In the genomic region with DNA sequence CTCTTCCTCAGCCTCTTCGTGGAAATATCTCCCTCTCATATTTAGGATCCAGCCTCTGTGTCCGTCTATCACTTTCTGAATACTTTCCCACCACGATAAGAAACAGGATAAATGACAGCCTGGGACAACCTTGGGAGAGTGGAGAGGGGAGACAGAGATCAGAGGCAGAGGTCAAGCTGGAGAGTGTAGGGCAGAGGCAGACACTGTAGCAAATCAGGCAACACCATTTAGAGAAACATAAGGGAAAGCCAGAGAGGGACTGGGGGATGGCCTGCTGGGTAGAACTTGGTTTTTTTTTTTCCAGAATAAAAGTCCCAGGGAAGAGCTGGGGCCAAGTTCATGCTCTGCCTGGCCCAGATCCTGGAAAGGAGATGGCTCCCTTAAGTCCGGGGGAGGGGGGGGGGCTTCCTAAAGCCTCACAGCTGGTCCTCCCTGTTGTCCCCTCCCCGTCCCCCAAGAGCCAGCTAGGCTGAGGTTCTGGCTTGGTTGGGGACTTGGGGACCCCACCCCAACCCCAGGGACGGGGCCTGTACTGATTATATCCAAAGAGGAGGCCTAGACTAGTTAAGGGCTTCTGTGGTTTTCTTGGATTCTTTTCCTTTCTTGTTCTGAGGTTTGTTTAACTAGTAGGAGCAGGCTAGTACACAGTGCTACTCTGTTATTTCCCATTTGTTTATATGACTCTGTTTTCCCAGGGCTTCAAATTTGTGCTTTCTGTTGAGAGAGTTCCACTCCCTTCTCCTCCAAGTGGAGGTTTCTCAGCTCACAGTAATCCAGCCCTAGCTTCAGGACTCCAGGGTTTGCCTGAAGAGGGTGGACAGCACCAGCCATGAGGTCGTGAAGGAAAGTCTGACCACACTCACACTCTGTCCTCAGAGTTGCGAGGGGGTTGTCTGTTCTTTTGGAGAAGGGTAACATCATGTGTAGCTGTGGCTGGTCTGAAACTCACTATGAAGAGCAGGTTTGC, we compare ENCODE assay signal across 8 mouse cellular contexts. TPM values are rescaled to one million over a fixed set of nuclear protein-coding genes. Genes with fewer than 3 reads are reported as not detected.
DNase-seq lines count a peak whose midpoint lies in the region; ATAC-seq and TF ChIP-seq lines count a peak whose summit lies in the region.

No protein-coding gene starts in this region.

- no peaks in the 10 kb centered on the region for H3K9me3 ChIP-seq in kidney, embryonic 14.5 days (ENCODE audit: control insufficient read depth, low read length)
- no peaks in the 10 kb centered on the region for H3K9me3 ChIP-seq in heart, embryonic 14.5 days (ENCODE audit: control insufficient read depth, low read length)
- no peaks in the 10 kb centered on the region for H3K9me3 ChIP-seq in lung, postnatal 0 days (ENCODE audit: low read length)

- no peaks in the 10 kb centered on the region for H3K27me3 ChIP-seq in kidney, embryonic 14.5 days (ENCODE audit: control insufficient read depth, insufficient read depth, low read length)
- H3K27me3 ChIP-seq in heart, embryonic 14.5 days (ENCODE audit: control insufficient read depth, insufficient read depth, low read length) = peaks cover 5% of the 10 kb centered on the region
- H3K27me3 ChIP-seq in lung, postnatal 0 days (replicated peaks; ENCODE audit: insufficient read depth, low read length) = no peaks in the 10 kb centered on the region

- H3K4me1 ChIP-seq in kidney, embryonic 14.5 days (ENCODE audit: control insufficient read depth, insufficient read depth, low read length) = peaks cover 22% of the 10 kb centered on the region
- peaks cover 26 to 46% of the 10 kb centered on the region in 2 experiments for H3K4me1 ChIP-seq in heart, embryonic 14.5 days (ENCODE audit: control insufficient read depth in 2 of 2, insufficient read depth in 2 of 2, low read length in 2 of 2)
- H3K4me1 ChIP-seq in lung, postnatal 0 days (ENCODE audit: insufficient read depth, low read depth, low read length) = peaks cover 5% of the 10 kb centered on the region; the same call in 1 of the 2 replicates

- H3K4me2 ChIP-seq in kidney, embryonic 14.5 days (replicated peaks; ENCODE audit: low read depth, low read length) = peak overlapping the region; percentile 76; the same call in 1 of the 2 replicates
- peak overlapping the region; percentile 88 for H3K4me2 ChIP-seq in heart, embryonic 14.5 days (ENCODE audit: low read length)
- H3K4me2 ChIP-seq in lung, postnatal 0 days (replicated peaks; ENCODE audit: low read depth, low read length) = peak overlapping the region; percentile 20; the same call in 1 of the 2 replicates

- TF ChIP-seq EP300 in lung, postnatal 0 days (IDR thresholded peaks at IDR 0.05) = no peak

- TF ChIP-seq CTCF in lung, postnatal 0 days (IDR thresholded peaks at IDR 0.05) = no peak

- H3K36me3 ChIP-seq in kidney, embryonic 14.5 days (ENCODE audit: control insufficient read depth, insufficient read depth, low read length) = peaks cover 12% of the 10 kb centered on the region
- H3K36me3 ChIP-seq in heart, embryonic 14.5 days (ENCODE audit: control insufficient read depth, insufficient read depth, low read length) = peaks cover 17% of the 10 kb centered on the region
- H3K36me3 ChIP-seq in lung, postnatal 0 days (ENCODE audit: insufficient read depth, low read length) = no peaks in the 10 kb centered on the region

- H3K4me3 ChIP-seq in kidney, embryonic 14.5 days (ENCODE audit: low read length) = no peak overlapping the region
- H3K4me3 ChIP-seq in heart, embryonic 14.5 days (ENCODE audit: control insufficient read depth in 1 of 2, insufficient read depth in 1 of 2, low read depth in 1 of 2, low read length in 2 of 2) = no peak overlapping the region
- H3K4me3 ChIP-seq in lung, postnatal 0 days (ENCODE audit: low read depth, low read length) = no peak overlapping the region

- DNase-seq in kidney, adult 8-10 months = no peak
- peak; percentile 85 for DNase-seq in adipocyte (ENCODE audit: low spot score)
- DNase-seq in lung, postnatal 0 days (ENCODE audit: low spot score) = peak; percentile 93
- DNase-seq in B cell, adult 2 months = no peak
- no peak for DNase-seq in layer of hippocampus, adult 9-11 months
- no peak for DNase-seq in thymus, postnatal 25 days

- H3K9ac ChIP-seq in kidney, embryonic 14.5 days (ENCODE audit: low read depth, low read length) = no peak overlapping the region
- H3K9ac ChIP-seq in heart, embryonic 14.5 days (ENCODE audit: low read length) = no peak overlapping the region
- no peak overlapping the region for H3K9ac ChIP-seq in lung, postnatal 0 days (replicated peaks; ENCODE audit: low read depth)

- WGBS in kidney, embryonic 14.5 days = 53% methylated on average over 8 of the region's 8 CpGs
- 33% methylated on average over 8 of the region's 8 CpGs for WGBS in heart, embryonic 14.5 days
- WGBS in lung, postnatal 0 days = 42% methylated on average over 8 of the region's 8 CpGs

- peak overlapping the region; percentile 44; the same call in 1 of the 2 replicates for H3K27ac ChIP-seq in kidney, embryonic 14.5 days (ENCODE audit: low read depth, low read length)
- H3K27ac ChIP-seq in heart, embryonic 14.5 days (replicated peaks in 1 of 2; ENCODE audit: control insufficient read depth in 1 of 2, insufficient read depth in 1 of 2, low read depth in 2 of 2, low read length in 2 of 2) = peak overlapping the region; percentile 76 to 85
- H3K27ac ChIP-seq in lung, postnatal 0 days (ENCODE audit: low read length) = peak overlapping the region; percentile 92

- ATAC-seq in kidney, embryonic 14.5 days (ENCODE audit: low FRiP score, low TSS enrichment) = no peak
- ATAC-seq in heart, embryonic 14.5 days (ENCODE audit: insufficient number of reproducible peaks, insufficient read depth, low FRiP score, low read depth) = no peak
- ATAC-seq in lung, postnatal 0 days = peak; percentile 27

RNA-seq across cellular contexts. Expression of a gene that starts 1.0 kb away (rescaled TPM):
- 72.1 and 75.1 TPM in 2 replicates for polyA plus RNA-seq in kidney, embryonic 14.5 days (2014; fragmentation: Nextera tagmentation; extraction: Ambion mirVana)
- 55.5 and 75.6 TPM in 2 replicates for polyA plus RNA-seq in heart, embryonic 14.5 days (2014; fragmentation: Nextera tagmentation; extraction: Ambion mirVana)
- polyA plus RNA-seq in lung, postnatal 0 days (2015; fragmentation: Nextera tagmentation; extraction: Ambion mirVana) = 321 and 330 TPM in 2 replicates

RNA-seq across cellular contexts. Expression of a gene that starts 7.4 kb away (rescaled TPM):
- 134 and 155 TPM in 2 replicates for polyA plus RNA-seq in kidney, embryonic 14.5 days (2014; fragmentation: Nextera tagmentation; extraction: Ambion mirVana)
- polyA plus RNA-seq in heart, embryonic 14.5 days (2014; fragmentation: Nextera tagmentation; extraction: Ambion mirVana) = 112 and 118 TPM in 2 replicates
- polyA plus RNA-seq in lung, postnatal 0 days (2015; fragmentation: Nextera tagmentation; extraction: Ambion mirVana) = 117 and 128 TPM in 2 replicates

RNA-seq across cellular contexts. Expression of a gene that starts 8.7 kb away (rescaled TPM):
- polyA plus RNA-seq in kidney, embryonic 14.5 days (2014; fragmentation: Nextera tagmentation; extraction: Ambion mirVana) = 6.3 and 7.2 TPM in 2 replicates
- 9.1 and 10.9 TPM in 2 replicates for polyA plus RNA-seq in heart, embryonic 14.5 days (2014; fragmentation: Nextera tagmentation; extraction: Ambion mirVana)
- polyA plus RNA-seq in lung, postnatal 0 days (2015; fragmentation: Nextera tagmentation; extraction: Ambion mirVana) = 9.1 and 11.9 TPM in 2 replicates

RNA-seq across cellular contexts. Expression of a gene that starts 24.7 kb away (rescaled TPM):
- polyA plus RNA-seq in kidney, embryonic 14.5 days (2014; fragmentation: Nextera tagmentation; extraction: Ambion mirVana) = 0.14 and 0.38 TPM in 2 replicates
- polyA plus RNA-seq in heart, embryonic 14.5 days (2014; fragmentation: Nextera tagmentation; extraction: Ambion mirVana) = 0.09 and 0.12 TPM in 2 replicates
- 0.19 and 0.25 TPM in 2 replicates for polyA plus RNA-seq in lung, postnatal 0 days (2015; fragmentation: Nextera tagmentation; extraction: Ambion mirVana)

RNA-seq across cellular contexts. Expression of a gene that starts 26.2 kb away (rescaled TPM):
- 115 and 174 TPM in 2 replicates for polyA plus RNA-seq in kidney, embryonic 14.5 days (2014; fragmentation: Nextera tagmentation; extraction: Ambion mirVana)
- polyA plus RNA-seq in heart, embryonic 14.5 days (2014; fragmentation: Nextera tagmentation; extraction: Ambion mirVana) = 120 and 126 TPM in 2 replicates
- 110 and 122 TPM in 2 replicates for polyA plus RNA-seq in lung, postnatal 0 days (2015; fragmentation: Nextera tagmentation; extraction: Ambion mirVana)

Comparison
In these comparisons a context has a peak if more than half of its experiments do, and no peak if none do; other contexts are left out.
1. H3K4me2 ChIP-seq: peak in every context shown above with its lines; median percentile 88 in heart, embryonic 14.5 days; 76 in kidney, embryonic 14.5 days; 20 in lung, postnatal 0 days.
2. DNase-seq: peak in adipocyte (single experiment) and lung, postnatal 0 days (single experiment); none in kidney, adult 8-10 months (0 of 2), B cell, adult 2 months (0 of 2), layer of hippocampus, adult 9-11 months (single experiment) and thymus, postnatal 25 days (single experiment).
3. Peak in every context shown above with its lines, with median percentiles within 50 percentile points of each other: H3K27ac ChIP-seq.